Mouse (Mus musculus) G1E-ER4 (cell line): Measurements from ENCODE around the gene Adamts5. TPM values are rescaled to one million over a fixed set of nuclear protein-coding genes. Genes with fewer than 3 reads are reported as not detected.

Experiments used
- GATA1 ChIP-seq: IDR thresholded peaks from one replicate; pipeline ENCODE4 v1.8.0; 2012; ENCODE audit warnings: low read length, inconsistent platforms
- polyA plus RNA-seq: library from polyadenylated mRNA; stranded (reverse); fragments of >175 nt; gene quantifications from 2 replicates; pipeline ENCODE4 v1.2.3, GENCODE M21; 2012

Adamts5 gene
- polyA plus RNA-seq: 1.4 and 1.6 TPM in 2 replicates

- TF ChIP-seq GATA1: no peak
These were observed at the start of gene Adamts5 for GRCm38 (mm10) chr16:85901581-85901910. Gene Adamts5 (minus strand): TSS chr16:85901828.

- TF ChIP-seq GATA1: no peak
These were observed 48.7 kb upstream of the Adamts5 start for GRCm38 (mm10) chr16:85950356-85950755.

- TF ChIP-seq GATA1: no peak
These were observed 24.4 kb upstream of the Adamts5 start for GRCm38 (mm10) chr16:85926004-85926403.

GRCm38 (mm10) chr16:85922454-85922853 is 20.8 kb upstream of the Adamts5 start:
- no peak for TF ChIP-seq GATA1

- TF ChIP-seq GATA1: no peak
These were observed 18.5 kb upstream of the Adamts5 start for GRCm38 (mm10) chr16:85920122-85920521.

GRCm38 (mm10) chr16:85900702-85901580 is 687 bp downstream of the Adamts5 start:
- no peak for TF ChIP-seq GATA1

- TF ChIP-seq GATA1: no peak
These were observed 1.6 kb downstream of the Adamts5 start for GRCm38 (mm10) chr16:85899790-85900587.

- no peak for TF ChIP-seq GATA1
These were observed 2.3 kb downstream of the Adamts5 start for GRCm38 (mm10) chr16:85899301-85899721.

GRCm38 (mm10) chr16:85898816-85899215 is 2.8 kb downstream of the Adamts5 start:
- no peak for TF ChIP-seq GATA1

GRCm38 (mm10) chr16:85898391-85898790 is 3.2 kb downstream of the Adamts5 start:
- TF ChIP-seq GATA1: no peak

- no peak for TF ChIP-seq GATA1
These were observed 3.8 kb downstream of the Adamts5 start for GRCm38 (mm10) chr16:85897854-85898253.

- TF ChIP-seq GATA1: no peak
These were observed 5.7 kb downstream of the Adamts5 start for GRCm38 (mm10) chr16:85895948-85896347.

- TF ChIP-seq GATA1: no peak
These were observed 11.8 kb downstream of the Adamts5 start for GRCm38 (mm10) chr16:85889778-85890177.

- no peak for TF ChIP-seq GATA1
These were observed 14.2 kb downstream of the Adamts5 start for GRCm38 (mm10) chr16:85887289-85888051.

GRCm38 (mm10) chr16:85879075-85879474 is 22.6 kb downstream of the Adamts5 start:
- no peak for TF ChIP-seq GATA1

- TF ChIP-seq GATA1: no peak
These were observed 27.5 kb downstream of the Adamts5 start for GRCm38 (mm10) chr16:85874141-85874540.
